Mouse (Mus musculus): ENCODE results near the gene Iqcf3. TPM values are rescaled to one million over a fixed set of nuclear protein-coding genes. Genes with fewer than 3 reads are reported as not detected.

Gene Iqcf3
- total RNA-seq, 2 experiments from 2014 or later: not detected

DNA sequence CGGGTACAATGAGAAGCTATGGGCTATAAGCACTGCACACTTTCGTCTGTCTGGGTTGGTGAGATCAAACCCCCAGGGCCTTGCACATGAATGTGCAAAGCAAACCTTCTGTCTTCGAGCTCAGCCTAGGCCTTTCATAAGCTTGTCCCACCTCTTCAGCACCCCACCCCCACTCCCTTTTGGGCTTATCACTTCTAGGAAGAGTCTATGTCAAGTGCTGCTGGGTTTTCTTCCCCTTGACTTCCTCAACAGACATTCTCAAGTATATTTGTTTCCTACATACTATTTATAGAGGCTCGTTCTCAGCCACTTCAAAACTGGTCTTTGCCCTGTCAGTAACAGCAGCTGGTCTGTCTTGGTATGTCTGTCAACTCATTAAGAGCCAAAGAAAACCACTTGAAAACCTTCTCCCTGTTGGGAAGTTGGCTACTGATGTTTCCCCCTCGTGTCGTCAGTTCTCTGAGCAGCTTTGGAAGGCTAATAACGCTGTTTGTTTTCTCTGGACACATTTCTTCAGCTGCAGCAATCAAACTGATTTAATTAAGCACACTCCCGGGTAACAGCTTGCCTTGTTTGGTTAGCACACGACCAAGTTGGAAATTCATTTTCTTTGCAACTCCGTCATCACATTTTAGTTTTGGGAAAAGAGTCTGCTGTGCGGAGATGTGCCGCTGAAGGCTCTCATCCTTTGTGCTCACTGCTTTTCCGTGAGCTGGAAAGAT, 48.5 kb downstream of the Iqcf3 start:
- no peak for DNase-seq (ENCODE audit: low spot score in 2 of 2)

DNA sequence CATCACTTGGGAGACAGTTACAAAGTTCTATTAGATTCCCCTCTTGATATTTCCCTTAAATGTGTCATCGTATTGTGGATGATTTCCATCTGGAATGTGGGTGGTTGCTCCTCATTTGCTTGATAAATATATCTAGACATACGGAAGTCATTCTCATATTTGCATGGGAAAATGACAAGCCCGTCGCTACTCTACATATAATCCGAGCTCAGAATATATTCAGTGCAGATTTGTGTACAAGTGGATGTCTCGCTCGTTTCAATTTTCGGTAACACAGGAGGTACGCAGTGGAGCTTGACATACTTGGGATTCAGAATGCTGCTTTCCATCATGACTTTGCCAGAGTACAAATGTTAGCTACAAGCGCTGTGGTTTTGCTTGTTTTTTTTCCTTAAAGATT, 52.1 kb downstream of the Iqcf3 start:
- DNase-seq (ENCODE audit: low spot score in 2 of 2): no peak

DNA sequence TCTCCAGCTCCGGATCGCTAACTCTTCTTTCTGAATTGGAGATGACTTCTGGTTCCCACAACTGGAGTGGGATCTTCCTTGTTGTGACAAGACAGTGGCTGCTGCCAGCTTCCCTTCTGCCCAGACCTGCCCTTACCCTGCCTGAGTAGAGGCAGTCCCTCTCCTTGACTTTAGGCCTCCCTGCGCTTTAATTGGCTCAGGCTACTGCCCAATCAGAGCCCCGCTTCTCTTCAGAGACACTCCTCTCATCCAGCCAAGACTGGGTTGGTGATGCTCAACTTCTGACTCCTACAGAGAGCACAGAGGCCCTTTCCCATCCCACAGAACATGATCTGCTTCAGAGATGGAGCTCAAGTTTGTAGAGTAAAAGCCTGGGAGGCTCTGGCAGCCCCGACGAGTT, 57.2 kb downstream of the Iqcf3 start:
- peak in 1 of 2 experiments; percentile 8 for DNase-seq (ENCODE audit: low spot score in 2 of 2)

DNA sequence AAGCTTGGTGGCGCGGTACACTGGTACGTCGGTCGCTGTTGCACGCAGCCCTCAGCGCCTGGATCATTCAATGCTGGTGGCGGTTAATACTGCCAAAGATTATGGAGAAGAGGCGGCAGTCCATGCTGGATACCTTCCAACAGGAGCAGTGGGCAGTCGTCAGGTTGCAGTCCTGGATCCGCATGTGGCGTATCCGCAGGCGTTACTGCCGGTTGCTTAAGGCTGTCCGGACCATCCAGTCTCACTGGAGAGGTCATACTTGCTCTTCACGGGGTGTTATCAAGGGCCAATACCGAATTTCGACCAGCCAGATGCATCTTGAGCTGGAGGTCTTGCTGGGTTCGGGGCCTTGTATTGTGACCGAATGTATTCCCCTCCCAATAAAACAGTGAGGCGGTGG, 59.6 kb downstream of the Iqcf3 start:
- peak in 1 of 2 experiments; percentile 12 for DNase-seq (ENCODE audit: low spot score in 2 of 2)

DNA sequence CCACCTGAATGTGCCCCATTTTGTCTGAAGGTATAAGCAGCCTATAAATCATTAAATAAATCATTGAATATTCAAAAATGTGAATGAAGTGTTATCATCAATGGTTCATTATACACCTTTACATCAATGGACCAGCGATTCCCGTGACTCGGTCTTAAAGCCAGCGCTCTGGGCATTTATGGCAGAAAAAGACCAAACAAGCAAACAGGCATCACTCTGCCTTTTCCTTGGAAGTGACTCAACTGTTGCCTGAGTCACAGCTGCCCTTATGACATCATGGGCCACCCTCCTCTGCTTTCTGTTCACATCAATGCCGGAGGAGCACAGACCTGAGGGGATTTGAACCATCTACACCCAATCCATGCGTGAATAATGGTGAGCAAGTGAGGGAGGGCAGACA, 61.8 kb downstream of the Iqcf3 start, which contains the start of gene Iqcf1:
Gene Iqcf1, plus strand, starts transcription at position 301 of the 400 bp plus-strand sequence.
- DNase-seq (ENCODE audit: low spot score in 2 of 2): peak in 1 of 2 experiments; percentile 11

DNA sequence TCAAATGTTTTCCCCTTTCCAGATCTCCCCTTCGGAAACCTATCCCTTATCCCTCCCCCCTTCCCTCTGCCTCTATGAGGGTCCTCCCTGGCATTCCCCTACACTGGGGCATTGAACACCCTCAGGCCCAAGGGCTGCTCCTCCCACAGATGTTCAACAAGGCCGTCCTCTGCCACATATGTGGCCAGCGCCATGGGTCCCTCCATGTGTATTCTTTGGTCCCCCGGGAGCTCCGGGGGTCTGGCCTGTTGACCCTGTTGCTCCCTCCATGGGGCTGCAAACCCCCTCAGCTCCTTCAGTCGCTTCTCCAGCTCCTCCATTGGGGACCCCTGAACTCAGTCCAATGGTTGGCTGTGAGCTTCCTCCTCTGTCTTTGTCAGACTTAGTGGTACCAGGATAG, 73.8 kb downstream of the Iqcf3 start:
- peak in 1 of 2 experiments; percentile 14 for DNase-seq (ENCODE audit: low spot score in 2 of 2)

DNA sequence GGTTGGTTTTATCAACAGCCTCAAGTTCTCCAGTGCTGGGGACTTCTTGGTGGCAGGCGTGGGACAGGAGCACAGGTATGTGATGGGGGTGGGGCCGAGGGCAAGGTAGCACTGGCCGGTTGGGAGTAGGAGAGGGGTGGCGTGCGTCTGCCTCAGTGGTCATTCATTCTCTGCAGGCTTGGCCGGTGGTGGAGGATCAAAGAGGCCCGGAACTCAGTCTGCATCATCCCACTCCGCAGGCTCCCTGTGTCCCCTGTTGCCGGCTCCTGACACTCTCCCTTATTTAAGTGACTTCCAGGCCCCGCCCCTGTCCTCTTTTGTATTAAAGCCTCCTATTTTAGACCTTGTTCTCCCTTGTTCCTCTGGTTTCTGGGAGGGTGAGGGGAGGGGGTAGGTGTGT, 76.4 kb downstream of the Iqcf3 start:
- no peak for DNase-seq (ENCODE audit: low spot score in 2 of 2)

DNA sequence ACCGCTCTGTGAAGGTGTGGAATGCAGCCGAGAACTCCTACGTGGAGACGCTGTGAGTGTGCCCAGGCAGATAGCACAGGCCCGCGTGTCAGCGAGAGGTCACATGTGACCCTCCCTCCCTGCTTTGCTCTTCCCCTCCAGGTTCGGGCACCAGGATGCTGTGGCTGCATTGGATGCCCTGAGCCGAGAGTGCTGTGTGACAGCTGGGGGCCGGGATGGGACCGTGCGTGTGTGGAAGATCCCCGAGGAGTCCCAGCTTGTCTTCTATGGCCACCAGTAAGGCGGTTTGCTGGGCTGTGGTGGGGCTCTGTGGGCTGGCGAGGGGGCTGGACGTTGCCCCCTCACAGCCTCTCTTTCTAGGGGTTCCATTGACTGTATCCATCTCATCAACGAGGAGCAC, 77.8 kb downstream of the Iqcf3 start:
- peak in 1 of 2 experiments; percentile 10 for DNase-seq (ENCODE audit: low spot score in 2 of 2)

DNA sequence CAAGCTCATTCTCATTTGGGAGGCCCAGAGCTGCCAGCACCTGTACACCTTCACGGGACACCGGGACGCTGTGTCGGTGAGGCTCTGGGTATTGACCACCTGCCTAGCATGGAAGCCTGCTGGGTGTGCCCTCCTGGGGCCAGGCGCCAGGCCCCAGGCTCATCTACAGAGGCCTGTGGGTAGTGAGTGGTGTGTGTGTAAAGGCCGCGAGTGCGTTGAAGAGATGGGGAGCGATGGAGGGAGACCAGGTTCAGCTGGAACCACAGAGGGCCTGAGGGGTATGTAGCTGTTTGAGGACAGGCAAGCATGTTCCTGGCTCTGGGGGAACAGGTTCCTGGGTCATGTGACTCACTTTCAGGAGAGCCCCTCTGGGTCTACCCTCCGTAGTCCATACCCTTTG, 78.3 kb downstream of the Iqcf3 start:
- no peak for DNase-seq (ENCODE audit: low spot score in 2 of 2)

DNA sequence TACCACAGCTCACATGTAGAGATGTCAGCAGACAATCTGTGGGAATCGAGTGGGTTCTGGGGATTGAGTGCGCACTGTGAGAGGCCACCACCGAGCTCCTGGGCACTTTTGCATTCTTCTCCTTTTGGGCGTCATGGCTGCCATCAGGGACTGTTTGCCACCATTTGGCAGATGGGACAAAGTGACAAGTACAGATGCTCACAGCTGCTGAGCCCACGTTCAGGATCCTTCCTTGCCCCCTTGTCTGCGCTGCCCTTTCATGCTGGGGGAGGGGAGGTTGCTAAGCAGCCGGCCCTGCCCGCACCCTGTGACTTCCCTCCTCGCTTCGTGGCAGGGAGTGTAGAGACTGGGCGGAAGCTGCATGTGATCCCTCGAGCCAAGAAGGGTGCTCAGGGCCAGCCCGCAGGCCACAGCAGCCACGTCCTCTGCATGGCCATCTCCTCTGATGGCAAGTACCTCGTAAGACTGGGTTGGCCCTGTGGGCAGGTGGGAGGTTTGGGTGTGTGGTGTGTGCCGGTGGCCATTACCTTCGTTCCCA, 78.8 kb downstream of the Iqcf3 start:
- DNase-seq (ENCODE audit: low spot score in 2 of 2): peak in 1 of 2 experiments; percentile 16

DNA sequence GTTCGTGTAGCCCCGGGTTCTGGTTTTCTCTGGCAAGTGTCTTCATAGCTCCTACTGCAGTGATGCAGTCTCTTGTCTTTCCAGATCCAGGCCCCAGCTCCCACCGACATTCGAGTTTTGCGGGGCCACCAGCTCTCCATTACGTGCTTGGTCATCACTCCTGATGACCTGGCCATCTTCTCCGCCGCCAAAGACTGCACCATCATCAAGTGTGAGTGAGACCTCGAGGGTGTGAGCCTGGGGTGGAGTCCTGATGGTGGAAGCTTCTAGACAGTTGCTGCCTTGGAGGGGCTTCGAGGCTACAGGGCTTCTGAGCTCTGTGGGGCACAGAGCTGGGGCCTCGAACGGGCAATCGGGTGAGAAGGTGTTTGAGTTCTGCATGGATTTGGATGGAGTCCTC, 79.8 kb downstream of the Iqcf3 start:
- peak in 1 of 2 experiments; percentile 14 for DNase-seq (ENCODE audit: low spot score in 2 of 2)

DNA sequence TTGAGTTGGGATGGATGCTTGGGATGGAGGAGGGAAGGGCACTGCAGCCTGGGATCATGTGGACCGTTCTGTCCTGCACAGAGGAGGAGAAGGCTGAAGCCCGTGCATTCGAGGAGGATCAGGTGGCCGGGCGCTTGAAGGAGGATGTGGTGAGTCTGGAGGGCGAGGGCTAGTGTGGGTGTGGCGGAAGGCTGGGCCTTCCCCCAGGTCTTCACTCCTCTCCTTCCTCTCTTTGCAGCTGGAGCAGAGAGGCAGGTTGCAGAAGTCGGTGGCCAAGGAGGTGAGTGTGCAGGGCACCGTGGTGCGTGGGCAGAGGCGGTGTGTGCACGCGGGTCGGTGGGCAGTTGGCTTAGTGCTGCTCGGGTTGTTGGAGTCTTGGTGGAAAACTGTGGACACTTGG, 80.4 kb downstream of the Iqcf3 start:
- DNase-seq (ENCODE audit: low spot score in 2 of 2): peak in 1 of 2 experiments; percentile 15

DNA sequence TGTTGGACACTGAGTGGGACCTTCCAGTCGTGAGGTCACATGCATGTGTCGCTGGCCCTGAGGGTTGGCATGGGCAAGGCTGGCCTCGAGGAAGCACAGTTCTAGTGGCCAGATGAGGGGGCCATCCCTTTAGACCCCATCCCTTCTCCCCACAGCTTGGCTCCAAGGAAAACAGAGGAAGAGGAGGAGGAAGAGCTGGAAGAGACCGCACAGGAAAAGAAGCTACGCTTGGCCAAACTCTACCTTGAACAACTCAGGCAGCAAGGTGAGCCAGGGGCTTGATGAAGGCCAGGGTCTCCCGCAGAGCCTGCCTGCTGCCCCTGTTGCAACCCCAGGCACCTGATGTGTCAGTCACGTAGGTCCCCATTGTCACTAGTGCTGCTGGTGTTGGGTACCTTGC, 80.9 kb downstream of the Iqcf3 start:
- DNase-seq (ENCODE audit: low spot score in 2 of 2): peak in 1 of 2 experiments; percentile 12

DNA sequence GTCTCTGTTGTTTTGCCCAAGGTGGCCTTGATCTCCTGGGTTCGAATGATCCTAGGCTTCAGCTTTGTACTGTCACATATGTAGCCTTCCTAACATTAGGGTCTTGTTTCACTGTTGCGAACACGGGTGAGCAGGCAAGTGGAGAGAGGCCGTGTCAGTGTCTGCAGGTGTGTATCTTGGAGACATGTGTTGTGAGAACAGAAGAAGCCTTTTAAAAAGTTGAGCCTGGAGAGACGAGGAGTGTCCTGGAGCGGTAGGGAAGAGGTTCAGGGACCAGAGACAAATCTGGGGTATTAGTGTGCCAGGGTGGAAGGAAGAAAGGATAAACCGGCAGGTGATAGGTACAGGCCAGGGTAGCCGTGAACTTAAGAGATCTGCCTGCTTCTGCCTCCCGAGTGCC, 83.3 kb downstream of the Iqcf3 start:
- peak in 1 of 2 experiments; percentile 12 for DNase-seq (ENCODE audit: low spot score in 2 of 2)

DNA sequence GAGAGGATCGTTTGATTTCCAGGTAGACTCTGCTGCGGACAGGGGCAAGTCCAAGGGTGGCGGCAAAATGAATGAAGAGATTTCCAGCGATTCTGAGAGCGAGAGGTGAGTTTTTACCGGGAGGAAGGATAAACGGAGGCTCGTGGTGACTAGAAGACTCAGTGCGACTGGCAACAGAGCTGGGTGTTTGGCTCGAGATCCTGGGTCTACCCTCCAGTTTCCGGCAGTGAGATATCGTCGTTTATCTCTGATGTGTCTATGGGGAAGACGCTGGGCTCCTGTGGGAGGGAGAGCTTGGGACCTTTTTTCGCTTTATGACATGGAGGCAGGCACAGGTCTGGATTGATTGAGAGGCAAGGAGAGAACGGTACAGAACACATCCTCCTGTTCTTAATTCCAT, 83.8 kb downstream of the Iqcf3 start:
- DNase-seq (ENCODE audit: low spot score in 2 of 2): peak in 1 of 2 experiments; percentile 13

DNA sequence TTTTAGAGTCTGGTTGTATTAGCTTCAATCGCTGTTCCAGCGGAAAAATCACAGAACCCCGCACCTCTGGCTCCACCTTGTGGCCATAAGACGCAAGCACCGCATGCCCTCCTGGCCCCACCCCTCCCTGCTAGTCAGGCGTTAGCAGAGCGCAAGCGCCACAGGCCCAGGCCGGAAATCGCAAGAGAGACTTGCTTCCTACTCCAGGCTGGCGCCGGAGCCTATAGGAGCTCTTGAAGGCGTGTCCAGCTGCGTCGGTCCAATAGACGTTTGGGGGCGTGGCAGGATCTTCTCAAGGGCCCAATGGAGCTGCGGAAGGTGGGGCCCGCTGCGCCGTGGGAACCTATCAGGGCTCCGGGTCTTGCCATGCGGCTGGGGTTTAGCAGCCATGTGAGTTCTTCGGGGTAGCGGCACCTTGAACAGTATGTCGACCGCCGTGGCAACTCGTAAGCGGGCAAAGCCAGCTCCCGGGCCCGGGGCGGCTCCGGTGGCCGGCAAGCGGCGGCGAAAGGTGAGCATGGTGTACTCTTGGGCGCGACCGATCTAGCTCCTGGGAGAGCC, 84.4 kb downstream of the Iqcf3 start, which contains the start of gene Parp3:
Gene Parp3, minus strand, starts transcription at position 26 of the 561 bp plus-strand sequence.
- peak; percentile 93 to 98 for DNase-seq (ENCODE audit: low spot score in 2 of 2)

DNA sequence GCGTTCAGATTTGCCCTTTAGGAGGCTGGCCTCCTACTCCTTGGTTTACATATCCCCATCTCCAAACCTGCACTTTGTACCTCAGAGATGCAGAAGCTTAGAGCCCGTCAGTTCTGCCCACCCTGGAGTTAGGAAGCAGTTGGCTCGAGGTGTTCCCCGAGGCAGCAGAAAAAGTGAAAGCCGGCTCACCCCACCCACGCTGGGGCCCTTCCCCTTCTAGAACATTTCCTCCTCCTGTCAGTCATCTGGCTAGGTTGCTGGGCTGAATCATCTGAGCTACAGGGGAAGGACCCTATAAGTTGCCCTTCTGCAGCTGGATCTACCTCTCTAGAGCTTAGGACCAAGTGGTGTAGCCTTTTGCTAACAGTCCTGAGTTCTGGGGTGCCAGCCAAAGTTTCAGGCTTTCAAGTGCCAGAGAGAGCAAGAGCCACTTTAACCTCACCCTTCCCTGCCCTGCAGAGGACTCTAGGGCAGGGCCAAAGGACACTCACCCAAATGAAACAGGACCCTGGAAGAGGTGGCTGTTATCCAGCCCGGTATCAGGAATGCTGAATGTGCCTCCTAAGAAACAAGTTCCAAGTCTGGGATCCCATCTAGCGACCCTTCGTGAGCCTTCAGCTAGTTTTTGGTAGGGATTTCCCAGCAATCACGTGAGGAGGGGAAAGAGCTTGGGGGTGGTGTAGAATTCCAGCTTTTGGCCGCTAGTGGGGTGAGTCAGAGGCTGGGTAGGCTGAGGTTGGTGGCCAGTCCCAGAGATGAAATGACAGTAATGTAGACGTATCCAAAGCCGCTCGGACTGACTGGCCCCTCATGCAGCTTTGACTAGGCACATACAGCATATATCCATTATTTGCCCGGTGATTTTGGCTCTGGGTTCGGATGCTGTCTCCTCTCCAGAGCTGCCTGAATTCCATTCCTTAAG, 85.2 kb downstream of the Iqcf3 start:
- peak; percentile 43 to 75 for DNase-seq (ENCODE audit: low spot score in 2 of 2)

DNA sequence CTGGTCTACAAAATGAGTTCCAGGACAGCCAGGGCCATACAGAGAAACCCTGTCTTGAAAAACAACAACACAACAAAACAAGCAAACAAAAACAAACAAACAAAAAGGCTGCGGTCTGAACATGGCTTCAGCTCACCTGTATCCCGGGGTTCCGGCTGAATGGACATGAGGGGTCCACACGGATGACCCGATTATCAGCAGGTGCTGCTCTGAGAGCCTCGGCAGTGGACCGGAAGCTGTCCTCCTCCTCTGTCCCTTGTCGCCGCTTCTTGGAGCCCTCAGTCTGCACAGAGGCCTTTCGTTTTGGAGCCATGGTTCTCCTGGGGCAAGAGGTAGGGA, 85.8 kb downstream of the Iqcf3 start, which contains the start of gene Rrp9:
Gene Rrp9, plus strand, starts transcription at position 301 of the 339 bp plus-strand sequence.
- DNase-seq (ENCODE audit: low spot score in 2 of 2): peak; percentile 14 to 16

DNA sequence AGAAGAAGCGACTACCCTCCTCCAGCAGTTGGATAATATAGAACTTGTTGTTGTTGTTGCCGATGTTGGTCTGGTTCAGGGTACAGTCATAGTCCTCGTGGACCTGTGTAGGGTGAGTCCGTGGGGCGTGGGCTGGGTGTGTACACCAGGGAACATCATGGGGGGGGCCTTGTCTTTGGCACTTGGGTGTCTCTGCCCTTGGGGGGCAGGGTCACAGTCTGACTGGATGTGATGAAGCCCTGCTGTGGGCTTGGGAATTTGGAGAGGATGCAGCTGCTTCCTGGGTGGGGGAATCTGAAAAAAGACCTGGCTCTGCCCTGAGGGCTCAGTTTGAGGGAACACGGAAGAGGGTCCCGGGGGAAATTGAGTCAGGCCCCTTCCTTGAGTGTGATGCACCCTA, 86.4 kb downstream of the Iqcf3 start:
- peak; percentile 23 to 30 for DNase-seq (ENCODE audit: low spot score in 2 of 2)

DNA sequence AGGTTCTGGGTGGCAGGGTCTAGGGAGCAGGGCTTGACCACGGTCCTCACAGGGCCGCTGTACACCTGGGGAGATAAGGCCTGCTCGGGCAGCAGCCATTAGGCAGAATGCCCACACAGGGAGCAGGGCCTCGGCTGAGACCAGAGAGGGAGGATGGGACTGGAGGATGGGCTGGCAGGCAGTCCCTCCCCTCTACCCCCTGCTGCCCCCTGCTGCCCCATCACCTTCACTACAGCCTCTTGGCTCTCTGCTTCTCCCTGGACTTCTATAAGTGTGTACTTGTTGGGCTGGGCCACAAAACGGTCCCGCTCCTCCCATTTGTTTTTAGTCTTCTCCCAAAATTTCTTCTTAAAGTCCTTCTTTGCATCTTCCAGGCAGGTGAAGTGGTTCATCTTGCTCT, 87.0 kb downstream of the Iqcf3 start:
- DNase-seq (ENCODE audit: low spot score in 2 of 2): peak; percentile 47 to 73

DNA sequence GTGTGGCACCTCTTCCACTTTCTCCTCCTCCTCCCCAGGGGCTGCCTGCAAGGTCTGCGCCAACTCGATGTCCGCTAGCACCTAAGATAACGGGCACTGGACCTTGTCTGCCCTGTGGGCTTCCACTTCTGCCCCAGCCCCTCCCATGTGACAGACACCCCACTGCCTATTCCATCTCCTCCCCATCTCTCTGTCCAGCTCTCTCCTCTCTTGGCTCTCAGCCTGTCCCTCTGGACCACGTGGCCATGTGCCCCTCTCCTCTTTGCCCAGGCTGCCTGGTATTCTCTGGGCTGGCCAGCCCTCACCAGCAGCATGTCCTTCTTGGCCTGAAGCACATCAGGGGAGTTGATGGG, 87.7 kb downstream of the Iqcf3 start:
- peak in 1 of 2 experiments; percentile 20 for DNase-seq (ENCODE audit: low spot score in 2 of 2)
